Mouse (Mus musculus) brain, embryonic 14.5 days (tissue): ENCODE results near the gene Lrrc36.

ENCODE experiments used
- CTCF ChIP-seq: fragments of 200-500 bp; IDR thresholded peaks from 2 replicates; pipeline ENCODE4 v1.5.1; 2012; ENCODE audit warnings: inconsistent platforms, mild to moderate bottlenecking, moderate library complexity, borderline replicate concordance; ENCODE audit not compliant: insufficient read depth, insufficient read length; ENCODE audit errors: extremely low read depth
- POLR2A ChIP-seq: fragments of 200-500 bp; IDR thresholded peaks from 2 replicates; pipeline ENCODE4 v1.6.1; 2012; ENCODE audit warnings: mild to moderate bottlenecking, inconsistent platforms, borderline replicate concordance; ENCODE audit not compliant: poor library complexity, insufficient read depth, insufficient read length, severe bottlenecking; ENCODE audit errors: extremely low read depth

- no peak for TF ChIP-seq CTCF
- TF ChIP-seq POLR2A, result no peak
Observed at GRCm38 (mm10) chr8:105409947-105410346, 3.4 kb upstream of the Lrrc36 start.
